Mouse (Mus musculus): ENCODE results near the gene Atp1b2. TPM values are rescaled to one million over a fixed set of nuclear protein-coding genes. Genes with fewer than 3 reads are reported as not detected.

The Atp1b2 gene
- total and polyA plus RNA-seq, 3 experiments = 13.4 to 136 TPM; not detected in 1

DNA sequence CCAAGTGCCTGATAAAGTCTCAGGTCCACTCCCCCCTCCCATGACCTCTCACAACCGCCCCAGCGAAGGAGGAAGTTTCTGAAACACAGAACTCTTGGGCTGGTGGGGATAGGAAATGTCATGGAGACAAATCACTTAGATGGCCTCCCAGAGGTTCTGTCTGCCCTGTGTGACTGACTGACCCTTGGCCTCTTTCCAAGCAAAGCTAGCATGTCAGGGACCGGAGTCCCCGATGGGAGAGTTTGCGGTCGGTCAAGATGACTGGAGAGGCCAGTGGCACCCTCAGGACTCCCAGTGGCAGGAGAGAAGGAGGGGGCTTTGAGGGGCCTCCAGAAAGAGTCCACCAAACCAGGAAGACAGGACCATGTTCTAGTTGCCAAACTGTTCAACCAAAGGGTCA lies 47.0 kb downstream of the Atp1b2 start:
- H3K9ac ChIP-seq (ENCODE audit: control insufficient read depth, low read depth, low read length, poor library complexity, severe bottlenecking) = no peak overlapping the region
- TF ChIP-seq MXI1 (IDR thresholded peaks at IDR 0.05; ENCODE audit: low read depth, low read length) (no peak), MEF2A (IDR thresholded peaks at IDR 0.05; ENCODE audit: extremely low read depth, insufficient replicate concordance, low read depth, low read length, poor library complexity, severe bottlenecking) (no peak), POLR2AphosphoS2 (IDR thresholded peaks at IDR 0.05; ENCODE audit: low read length) (no peak), UBTF (IDR thresholded peaks at IDR 0.05; ENCODE audit: borderline replicate concordance, insufficient read depth, low read depth, low read length) (no peak), NELFE (IDR thresholded peaks at IDR 0.05; ENCODE audit: low read depth, low read length) (no peak), MYC (IDR thresholded peaks at IDR 0.05; ENCODE audit: low read depth, low read length) (no peak), ETS1 (IDR thresholded peaks at IDR 0.05; ENCODE audit: low read depth, low read length) (no peak), CHD1 (IDR thresholded peaks at IDR 0.05; ENCODE audit: low read depth, low read length) (no peak), MAFK (IDR thresholded peaks at IDR 0.05; ENCODE audit: borderline replicate concordance, low read depth, low read length) (no peak), RCOR1 (IDR thresholded peaks at IDR 0.05; ENCODE audit: low read depth, low read length) (no peak), MAZ (IDR thresholded peaks at IDR 0.05; ENCODE audit: low read depth, low read length) (no peak), NRF1 (IDR thresholded peaks at IDR 0.05; ENCODE audit: insufficient read depth, low read depth, low read length, poor library complexity, severe bottlenecking) (no peak)
- no peaks in the 10 kb centered on the region for H3K27me3 ChIP-seq (ENCODE audit: control insufficient read depth in 1 of 2, insufficient read depth in 2 of 2, low read length in 2 of 2)
- H3K4me3 ChIP-seq (ENCODE audit: control insufficient read depth in 1 of 2, insufficient read depth in 1 of 2, low read depth in 2 of 2, low read length in 2 of 2) = no peak overlapping the region
- H3K9me3 ChIP-seq (replicated peaks; ENCODE audit: insufficient read depth, low read length) = no peaks in the 10 kb centered on the region
- no peaks in the 10 kb centered on the region for H3K4me1 ChIP-seq (ENCODE audit: control insufficient read depth in 1 of 2, insufficient read depth in 2 of 2, low read length in 2 of 2)
- H3K27ac ChIP-seq (ENCODE audit: control insufficient read depth, low read depth, low read length) = no peak overlapping the region
- DNase-seq (ENCODE audit: low read depth, low spot score) = no peak
- no peaks in the 10 kb centered on the region for H3K79me2 ChIP-seq (ENCODE audit: control insufficient read depth, insufficient read depth, low read length, poor library complexity)
- peaks cover 0 to 4% of the 10 kb centered on the region in 2 experiments; a peak in 2 of 4 replicates for H3K36me3 ChIP-seq (ENCODE audit: control insufficient read depth in 1 of 2, insufficient read depth in 2 of 2, low read length in 2 of 2)

DNA sequence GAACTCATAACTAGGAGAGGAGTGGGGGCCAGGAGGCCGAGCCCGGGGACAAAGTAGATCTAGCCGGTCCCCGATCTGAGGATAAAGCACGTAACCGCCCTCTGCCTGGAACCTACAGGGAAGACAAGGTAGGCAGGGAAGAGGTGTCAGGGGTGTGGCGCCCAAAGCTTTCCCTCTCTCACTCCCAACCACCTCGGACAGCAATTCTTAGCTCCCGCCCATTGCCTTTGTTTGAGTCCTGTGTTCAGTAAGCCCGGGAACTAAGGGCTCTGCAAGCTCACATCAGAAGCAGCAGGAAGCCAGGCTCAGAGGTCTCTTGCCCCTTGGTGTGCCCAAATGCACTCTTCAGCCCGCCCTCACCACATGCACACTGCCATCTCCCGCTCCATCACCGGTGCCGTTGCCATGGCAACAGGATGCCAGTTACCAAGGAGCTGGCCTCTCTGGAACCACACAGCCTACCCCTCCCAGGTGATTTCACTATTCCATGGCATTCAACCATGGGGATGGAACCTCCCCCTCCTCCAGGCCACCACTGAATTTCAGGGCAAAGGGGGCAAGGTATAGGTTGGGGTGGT lies 48.3 kb downstream of the Atp1b2 start:
- TF ChIP-seq CHD2 (IDR thresholded peaks at IDR 0.05; ENCODE audit: low read length) (no peak), MYB (IDR thresholded peaks at IDR 0.05; ENCODE audit: low read depth, low read length) (no peak), MXI1 (IDR thresholded peaks at IDR 0.05; ENCODE audit: low read depth, low read length) (no peak), NRF1 (IDR thresholded peaks at IDR 0.05; ENCODE audit: insufficient read depth, low read depth, low read length, poor library complexity, severe bottlenecking) (no peak), SIN3A (IDR thresholded peaks at IDR 0.05; ENCODE audit: low read length) (no peak), EP300 (IDR thresholded peaks at IDR 0.05; ENCODE audit: low read depth in 1 of 2, low read length in 2 of 2) (no peak), TAL1 (IDR thresholded peaks at IDR 0.05; ENCODE audit: low read length) (no peak), HCFC1 (IDR thresholded peaks at IDR 0.05; ENCODE audit: low read depth, low read length) (no peak), GABPA (IDR thresholded peaks at IDR 0.05; ENCODE audit: low read depth, low read length) (no peak), CHD1 (IDR thresholded peaks at IDR 0.05; ENCODE audit: low read depth, low read length) (no peak), RCOR1 (IDR thresholded peaks at IDR 0.05; ENCODE audit: low read depth, low read length) (no peak)
- Histone ChIP-seq H3K9me3 (replicated peaks; ENCODE audit: insufficient read depth, low read length) (no peaks in the 10 kb centered on the region), H3K4me3 (ENCODE audit: control insufficient read depth in 1 of 2, insufficient read depth in 1 of 2, low read depth in 2 of 2, low read length in 2 of 2) (no peak overlapping the region), H3K27me3 (ENCODE audit: control insufficient read depth in 1 of 2, insufficient read depth in 2 of 2, low read length in 2 of 2) (no peaks in the 10 kb centered on the region), H3K79me2 (ENCODE audit: control insufficient read depth, insufficient read depth, low read length, poor library complexity) (no peaks in the 10 kb centered on the region), H3K9ac (ENCODE audit: control insufficient read depth, low read depth, low read length, poor library complexity, severe bottlenecking) (no peak overlapping the region), H3K27ac (ENCODE audit: control insufficient read depth, low read depth, low read length) (no peak overlapping the region), H3K36me3 (ENCODE audit: control insufficient read depth in 1 of 2, insufficient read depth in 2 of 2, low read length in 2 of 2) (peaks cover 0 to 3% of the 10 kb centered on the region in 2 experiments; a peak in 2 of 4 replicates), H3K4me1 (ENCODE audit: control insufficient read depth in 1 of 2, insufficient read depth in 2 of 2, low read length in 2 of 2) (no peaks in the 10 kb centered on the region)
- no peak for DNase-seq (ENCODE audit: low read depth, low spot score)
